Mouse (Mus musculus) kidney, embryonic 14.5 days (tissue): ENCODE results near the gene Med23. TPM values are rescaled to one million over a fixed set of nuclear protein-coding genes. Genes with fewer than 3 reads are reported as not detected.

Experiments used
- ATAC-seq: fragments of 200-750 bp; cut with Nextera tagmentation; 2 replicates; pipeline ENCODE4 v1.8.0; 2017; ENCODE audit warnings: moderate number of reproducible peaks, mild to moderate bottlenecking, moderate TSS enrichment, moderate library complexity; ENCODE audit not compliant: low FRiP score, low TSS enrichment
- H3K27ac ChIP-seq: fragments of 300-500 bp; sonication (generic); 2 replicates; pipeline ENCODE4 v1.5.1; 2014; ENCODE audit warnings: low read depth, mild to moderate bottlenecking, low read length, moderate library complexity, mixed read lengths
- H3K27me3 ChIP-seq: fragments of 300-500 bp; sonication (generic); 2 replicates; pipeline ENCODE4 v1.6.1; 2014; ENCODE audit warnings: mild to moderate bottlenecking, low read length; ENCODE audit not compliant: control insufficient read depth, insufficient read depth
- H3K36me3 ChIP-seq: fragments of 300-500 bp; sonication (generic); 2 replicates; pipeline ENCODE4 v1.6.1; 2014; ENCODE audit warnings: low read length, mixed read lengths; ENCODE audit not compliant: control insufficient read depth, insufficient read depth
- H3K4me1 ChIP-seq: fragments of 300-500 bp; sonication (generic); 2 replicates; pipeline ENCODE4 v1.6.1; 2014; ENCODE audit warnings: low read length, mixed read lengths; ENCODE audit not compliant: control insufficient read depth, insufficient read depth
- H3K4me2 ChIP-seq: fragments of 300-500 bp; sonication (generic); replicated peaks from 2 replicates; pipeline ENCODE4 v1.6.1; 2014; ENCODE audit warnings: low read depth, mild to moderate bottlenecking, low read length
- H3K4me3 ChIP-seq: fragments of 300-500 bp; sonication (generic); 2 replicates; pipeline ENCODE4 v1.5.1; 2014; ENCODE audit warnings: mild to moderate bottlenecking, low read length
- H3K9ac ChIP-seq: fragments of 300-500 bp; sonication (generic); 2 replicates; pipeline ENCODE4 v1.6.1; 2014; ENCODE audit warnings: low read depth, mild to moderate bottlenecking, low read length, moderate library complexity
- H3K9me3 ChIP-seq: fragments of 300-500 bp; sonication (generic); 2 replicates; pipeline ENCODE4 v1.6.1; 2016; ENCODE audit warnings: low read length; ENCODE audit not compliant: control insufficient read depth
- whole genome bisulfite sequencing: fragments of 180-500 bp; shearing (Covaris S2); extraction: QIAGEN DNeasy Blood & Tissue Kit; methylation state at CpG from one replicate; pipeline ENCODE4 v1.1.7; 2014; 5-methylcytosine and 5-hydroxymethylcytosine counted together
- polyA plus RNA-seq: library from polyadenylated mRNA; unstranded; fragments of >200 nt; fragmentation: Nextera tagmentation; extraction: Ambion mirVana; gene quantifications from 2 replicates; pipeline ENCODE4 v1.2.1, GENCODE M21; 2014

Gene Med23
- polyA plus RNA-seq, 1 experiment from 2014 or later = 28.7 TPM

GRCm38 (mm10) chr10:24947871-24948270 is 78.1 kb downstream of the Med23 start:
- 78% methylated on average over 3 of the region's 3 CpGs for WGBS

GRCm38 (mm10) chr10:24948278-24948677 is 78.5 kb downstream of the Med23 start:
- H3K4me1 ChIP-seq = no peaks in the 10 kb centered on the region
- 0 out of 2 replicates have a peak, but pooled peaks cover 6% of the 10 kb centered on the region for H3K27me3 ChIP-seq
- no peak overlapping the region for H3K4me2 ChIP-seq
- WGBS = 55% methylated on average over 8 of the region's 8 CpGs
- H3K9me3 ChIP-seq = no peaks in the 10 kb centered on the region
- no peak for ATAC-seq
- H3K4me3 ChIP-seq = no peak overlapping the region
- no peak overlapping the region for H3K27ac ChIP-seq
- no peaks in the 10 kb centered on the region for H3K36me3 ChIP-seq
- H3K9ac ChIP-seq = no peak overlapping the region

More at GRCm38 (mm10) chr10:24947871-24948270, 78.1 kb downstream of the Med23 start:
- Histone ChIP-seq H3K4me1 (no peaks in the 10 kb centered on the region), H3K4me2 (no peak overlapping the region), H3K4me3 (no peak overlapping the region), H3K27me3 (0 out of 2 replicates have a peak, but pooled peaks cover 6% of the 10 kb centered on the region), H3K27ac (no peak overlapping the region), H3K9ac (no peak overlapping the region), H3K36me3 (no peaks in the 10 kb centered on the region), H3K9me3 (no peaks in the 10 kb centered on the region)
- ATAC-seq = no peak

GRCm38 (mm10) chr10:24950223-24950622 is 80.4 kb downstream of the Med23 start:
- H3K4me2 ChIP-seq = no peak overlapping the region
- ATAC-seq = no peak
- no peaks in the 10 kb centered on the region for H3K4me1 ChIP-seq
- H3K9ac ChIP-seq = no peak overlapping the region
- no peaks in the 10 kb centered on the region for H3K9me3 ChIP-seq
- H3K4me3 ChIP-seq = no peak overlapping the region
- WGBS = 77% methylated on average over 4 of the region's 4 CpGs
- no peaks in the 10 kb centered on the region for H3K36me3 ChIP-seq
- peaks cover 6% of the 10 kb centered on the region; the same call in 1 of the 2 replicates for H3K27me3 ChIP-seq
- H3K27ac ChIP-seq = no peak overlapping the region

- Histone ChIP-seq H3K4me1 (no peaks in the 10 kb centered on the region), H3K27ac (no peak overlapping the region), H3K4me3 (no peak overlapping the region), H3K9me3 (no peaks in the 10 kb centered on the region), H3K4me2 (no peak overlapping the region), H3K36me3 (no peaks in the 10 kb centered on the region), H3K27me3 (peaks cover 10% of the 10 kb centered on the region; the same call in 1 of the 2 replicates), H3K9ac (no peak overlapping the region)
- ATAC-seq = no peak
- 68% methylated on average over 8 of the region's 8 CpGs for WGBS
Measured at GRCm38 (mm10) chr10:24951575-24951974, 81.8 kb downstream of the Med23 start.

GRCm38 (mm10) chr10:24952549-24952948 is 82.8 kb downstream of the Med23 start:
- Histone ChIP-seq H3K9ac (no peak overlapping the region), H3K9me3 (no peaks in the 10 kb centered on the region), H3K27ac (no peak overlapping the region), H3K4me3 (no peak overlapping the region), H3K27me3 (peaks cover 19% of the 10 kb centered on the region; the same call in 1 of the 2 replicates), H3K4me2 (no peak overlapping the region), H3K4me1 (no peaks in the 10 kb centered on the region), H3K36me3 (no peaks in the 10 kb centered on the region)
- no peak for ATAC-seq
- WGBS = 78% methylated on average over 7 of the region's 7 CpGs

GRCm38 (mm10) chr10:24953876-24954275 is 84.1 kb downstream of the Med23 start:
- Histone ChIP-seq H3K4me1 (peaks cover 4% of the 10 kb centered on the region; the same call in 1 of the 2 replicates), H3K4me2 (no peak overlapping the region), H3K27ac (no peak overlapping the region), H3K9ac (no peak overlapping the region), H3K4me3 (no peak overlapping the region), H3K9me3 (no peaks in the 10 kb centered on the region), H3K27me3 (peaks cover 20% of the 10 kb centered on the region; the same call in 1 of the 2 replicates), H3K36me3 (no peaks in the 10 kb centered on the region)
- 82% methylated on average over 6 of the region's 6 CpGs for WGBS
- ATAC-seq = no peak

GRCm38 (mm10) chr10:24958280-24959042 is 88.7 kb downstream of the Med23 start:
- Histone ChIP-seq H3K9me3 (no peaks in the 10 kb centered on the region), H3K4me2 (no peak overlapping the region; the same call in 1 of the 2 replicates), H3K27me3 (peaks cover 17% of the 10 kb centered on the region; the same call in 1 of the 2 replicates), H3K4me3 (no peak overlapping the region), H3K9ac (no peak overlapping the region), H3K27ac (no peak overlapping the region), H3K4me1 (peaks cover 4% of the 10 kb centered on the region; the same call in 1 of the 2 replicates), H3K36me3 (no peaks in the 10 kb centered on the region)
- peak; percentile 30; the same call in 1 of the 2 replicates for ATAC-seq
- WGBS = 28% methylated on average over 15 of the region's 15 CpGs

- Histone ChIP-seq H3K27me3 (peaks cover 17% of the 10 kb centered on the region; the same call in 1 of the 2 replicates), H3K4me2 (no peak overlapping the region; the same call in 1 of the 2 replicates), H3K36me3 (no peaks in the 10 kb centered on the region), H3K4me1 (peaks cover 4% of the 10 kb centered on the region; the same call in 1 of the 2 replicates), H3K27ac (no peak overlapping the region), H3K9me3 (no peaks in the 10 kb centered on the region), H3K4me3 (no peak overlapping the region), H3K9ac (no peak overlapping the region)
- WGBS = 33% methylated on average over 15 of the region's 15 CpGs
- peak; percentile 91 for ATAC-seq
Measured at GRCm38 (mm10) chr10:24959043-24959916, 89.5 kb downstream of the Med23 start.
